Mouse (Mus musculus) ES-Bruce4 (cell line): ENCODE measurements around the gene Baat.

Experiments
- CTCF ChIP-seq: IDR thresholded peaks from one replicate; pipeline ENCODE4 v1.8.1; 2011; ENCODE audit warnings: low read depth, low read length
- EP300 ChIP-seq: IDR thresholded peaks from 2 replicates; pipeline ENCODE4 v1.6.1; 2011; ENCODE audit warnings: low read depth, low read length; ENCODE audit not compliant: insufficient read depth

GRCm38 (mm10) chr4:49467360-49467759 lies 39.0 kb downstream of the Baat start:
- no peak for TF ChIP-seq CTCF
- no peak for TF ChIP-seq EP300
